Mouse (Mus musculus): Measurements from ENCODE around the gene Slc12a9. TPM values are rescaled to one million over a fixed set of nuclear protein-coding genes. Genes with fewer than 3 reads are reported as not detected.
"Not testable (repeated sequence)": the region's sequence is repeated elsewhere in the genome, so short reads cannot be mapped to it uniquely, and the experiment has no call there.

Slc12a9 gene
- total RNA-seq, 2 experiments from 2014 or later: 28.8 to 30.7 TPM

DNA sequence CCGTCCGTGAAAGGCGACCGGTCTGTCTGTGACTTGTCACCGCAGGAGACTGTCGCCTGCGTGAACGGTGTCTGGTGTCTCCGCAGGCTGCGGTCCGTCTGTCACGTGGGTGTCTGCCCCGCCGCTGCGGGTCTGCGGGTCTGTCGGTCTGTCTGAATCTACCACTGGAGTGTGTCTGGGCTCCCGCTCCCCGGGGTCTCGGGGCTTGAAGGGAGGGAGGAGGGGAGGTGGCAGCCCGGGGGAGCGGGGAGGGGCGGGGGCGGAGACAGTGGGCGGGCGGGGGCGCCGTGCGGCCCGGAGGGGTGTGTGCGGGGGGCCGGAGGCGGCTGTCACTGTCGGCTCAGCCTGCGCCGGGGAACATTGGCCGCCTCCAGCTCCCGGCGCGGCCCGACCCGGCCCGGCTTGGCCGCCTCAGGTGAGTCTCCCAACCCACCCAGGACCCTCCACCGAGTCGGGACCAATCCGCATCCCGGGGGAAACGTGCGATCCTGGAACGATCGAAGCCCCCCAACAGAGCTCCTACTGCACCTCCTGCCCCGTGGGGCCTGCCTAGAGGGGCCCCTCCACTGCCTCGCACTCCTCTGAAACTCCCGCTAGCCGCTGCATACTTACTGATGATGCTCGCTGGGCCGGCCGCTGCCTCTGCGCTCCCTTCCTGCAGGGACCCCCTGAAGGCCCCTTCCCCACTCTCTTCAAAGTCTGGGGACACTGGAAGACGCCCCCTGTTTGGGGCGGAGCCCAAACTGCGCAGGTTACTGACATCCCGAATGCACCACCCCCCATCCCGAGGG, 45.2 kb downstream of the Slc12a9 start:
- DNase-seq (ENCODE audit: low spot score in 2 of 2): peak; percentile 59 to 65

DNA sequence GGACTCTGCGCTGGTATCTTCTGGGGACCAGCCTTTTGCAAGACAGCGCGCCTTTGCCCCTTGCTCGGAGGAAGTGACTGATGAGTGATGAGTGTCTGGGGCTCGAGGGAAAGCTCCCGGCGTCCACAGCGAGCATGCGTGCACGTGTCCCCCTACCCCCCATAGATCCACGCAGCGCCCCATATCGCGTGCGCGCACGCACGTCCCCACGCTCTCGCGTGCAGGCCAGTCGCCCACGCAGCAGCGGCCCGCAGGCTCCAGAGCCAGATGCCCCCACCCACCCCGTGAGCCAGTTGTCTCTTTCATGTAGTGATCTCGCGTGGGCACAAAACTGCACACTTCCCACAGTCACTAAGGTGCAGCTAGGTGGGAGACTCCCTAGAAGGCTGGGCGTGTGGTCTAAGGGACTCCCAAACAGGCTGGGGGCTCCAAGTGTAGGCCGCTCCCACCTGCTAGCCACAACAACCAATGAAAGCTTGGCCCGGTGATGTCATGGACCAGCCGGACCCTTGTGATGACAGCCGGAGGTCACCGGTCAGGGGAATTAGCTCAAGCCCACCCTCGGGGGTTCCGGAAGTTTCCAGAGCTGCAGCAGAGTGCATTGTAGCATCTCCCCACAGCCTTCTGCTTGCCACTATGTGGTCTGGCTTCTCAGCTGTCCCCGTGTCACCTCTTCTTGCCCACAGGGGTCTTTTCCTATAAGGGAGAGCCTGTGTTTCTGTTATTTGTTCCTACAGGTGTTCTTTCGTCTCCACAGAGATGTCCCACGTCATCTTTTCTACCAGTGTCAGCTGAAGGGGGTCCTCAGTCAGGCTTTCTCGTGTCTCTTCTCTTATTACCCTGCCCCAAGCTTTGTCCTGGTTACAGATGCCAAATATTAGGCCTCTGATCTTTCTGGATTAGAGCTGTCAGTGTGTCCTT, 46.1 kb downstream of the Slc12a9 start, which contains the start of gene Ache:
TSS of gene Ache (plus strand) at position 488 of the 921 bp plus-strand sequence.
- DNase-seq (ENCODE audit: low spot score in 2 of 2): peak; percentile 63 to 73

DNA sequence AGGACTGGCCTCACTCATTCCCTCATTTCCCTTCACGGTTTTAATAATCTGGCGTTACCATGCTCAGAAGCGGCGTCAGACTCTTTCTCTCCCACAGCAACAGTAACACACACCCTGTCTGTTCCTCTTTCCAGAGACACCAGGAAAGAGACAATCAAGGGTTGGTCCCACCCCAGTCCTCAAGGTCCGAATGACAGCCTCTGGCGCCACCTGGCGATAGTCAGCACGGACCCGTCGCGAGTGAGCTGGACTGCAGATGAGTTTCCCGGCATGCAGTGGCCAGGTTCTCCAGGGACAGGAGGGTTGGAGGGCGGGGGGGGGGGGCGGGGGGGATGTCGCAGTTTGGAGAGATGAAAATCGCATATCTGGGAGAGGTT, 46.8 kb downstream of the Slc12a9 start:
- DNase-seq (ENCODE audit: low spot score in 2 of 2): peak; percentile 93 to 96

DNA sequence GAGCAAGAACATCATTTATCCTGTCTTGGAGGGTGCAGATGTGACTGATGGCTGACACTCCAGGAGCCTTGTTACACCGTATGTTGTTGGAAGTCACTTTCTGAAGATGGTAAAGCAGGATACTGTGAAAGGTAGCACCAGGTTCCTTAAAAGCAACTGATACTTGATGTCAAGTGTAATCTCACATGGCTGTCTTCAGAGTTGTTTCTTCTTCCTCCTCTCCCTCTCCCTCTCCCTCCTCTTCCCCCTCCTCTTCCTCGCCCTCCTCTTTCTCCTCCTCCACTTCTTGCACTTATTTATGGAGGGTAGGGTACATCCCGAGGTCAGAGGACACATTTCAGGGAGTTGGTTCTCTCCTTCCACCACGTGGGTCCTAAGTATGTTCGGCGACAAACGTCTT, 47.4 kb downstream of the Slc12a9 start:
- DNase-seq (ENCODE audit: low spot score in 2 of 2): no peak

DNA sequence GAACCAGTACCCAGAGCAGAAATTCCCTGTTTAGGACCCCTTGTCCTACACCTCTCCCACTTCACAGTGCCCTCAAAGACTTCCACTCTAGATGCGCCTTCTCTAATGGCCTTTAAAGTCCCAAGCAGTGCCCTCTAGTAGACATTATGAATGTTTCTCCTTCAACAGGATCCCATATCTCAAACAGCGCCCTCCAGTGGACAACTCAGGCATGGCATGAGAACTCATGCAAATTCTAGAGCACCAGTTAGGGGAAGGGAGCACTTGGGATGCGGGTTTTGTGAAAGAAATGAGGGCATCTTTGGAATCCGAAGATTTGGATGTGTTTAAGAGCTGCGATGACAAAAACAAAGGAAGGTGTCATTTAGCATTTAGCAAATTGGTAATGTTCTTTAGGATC, 48.4 kb downstream of the Slc12a9 start:
- DNase-seq (ENCODE audit: low spot score in 2 of 2): peak; percentile 71

DNA sequence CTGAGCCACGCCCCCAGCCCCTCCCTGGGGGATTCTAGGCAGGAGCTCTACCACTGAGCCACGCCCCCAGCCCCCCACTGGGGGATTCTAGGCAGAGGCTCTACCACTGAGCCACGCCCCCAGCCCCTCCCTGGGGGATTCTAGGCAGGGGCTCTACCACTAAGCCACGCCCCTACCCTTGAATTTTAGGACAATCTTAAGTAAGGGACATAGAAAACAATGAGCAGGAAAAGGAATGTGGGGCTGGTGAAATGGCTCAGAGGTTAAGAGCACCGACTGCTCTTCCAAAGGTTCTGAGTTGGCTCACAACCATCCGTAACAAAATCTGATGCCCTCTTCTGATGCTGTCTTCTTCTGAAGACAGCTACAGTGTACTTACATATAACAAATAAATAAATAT, 49.0 kb downstream of the Slc12a9 start:
- DNase-seq (ENCODE audit: low spot score in 2 of 2): not testable (repeated sequence)

DNA sequence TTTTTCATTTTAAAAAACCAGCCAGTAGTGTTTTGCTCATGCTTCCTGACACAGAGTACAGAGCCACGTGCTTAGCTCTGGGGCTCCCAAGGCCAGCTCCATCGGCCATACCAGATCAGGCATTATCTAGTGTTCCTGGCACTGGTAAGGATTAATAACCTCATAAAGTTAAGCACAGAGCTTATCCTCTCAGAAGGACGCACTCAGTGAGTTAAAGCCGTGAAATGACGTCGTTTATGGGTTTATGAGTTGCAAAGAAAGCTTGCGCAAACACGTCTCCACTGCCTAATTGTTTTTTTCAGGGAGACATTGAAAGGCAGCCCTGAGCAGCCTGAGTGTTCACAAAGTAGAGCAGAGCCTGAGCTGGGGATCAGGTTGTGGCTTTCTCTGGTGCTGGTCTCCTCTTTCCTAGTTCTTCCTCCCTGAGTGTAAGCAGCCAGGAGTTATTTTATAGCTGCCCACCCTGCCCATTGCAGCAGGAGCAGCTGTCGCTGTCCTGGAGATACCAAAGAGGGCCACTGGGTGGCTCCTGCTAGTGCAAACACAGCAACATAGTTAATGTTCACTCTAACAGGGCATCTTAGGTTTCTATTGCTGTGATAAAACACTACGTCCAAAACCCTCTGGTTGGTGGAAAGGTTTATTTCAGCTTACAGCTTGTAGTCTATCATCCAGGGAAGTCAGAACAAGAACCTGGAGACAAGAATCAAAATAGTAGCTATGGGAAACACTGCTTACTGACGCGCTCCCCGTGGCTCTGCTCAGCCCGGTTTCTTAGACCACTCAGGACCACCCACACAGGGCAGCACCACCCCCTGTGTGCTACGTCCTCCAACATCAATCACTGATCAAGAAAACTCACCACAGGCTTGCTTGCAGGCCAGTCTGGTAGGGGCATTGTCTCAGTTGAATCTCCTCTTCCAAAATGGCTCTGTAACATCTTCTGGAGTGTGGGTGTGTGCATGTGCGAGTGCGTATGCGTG, 55.7 kb downstream of the Slc12a9 start:
- peak in 1 of 2 experiments; percentile 53 for DNase-seq (ENCODE audit: low spot score in 2 of 2)

DNA sequence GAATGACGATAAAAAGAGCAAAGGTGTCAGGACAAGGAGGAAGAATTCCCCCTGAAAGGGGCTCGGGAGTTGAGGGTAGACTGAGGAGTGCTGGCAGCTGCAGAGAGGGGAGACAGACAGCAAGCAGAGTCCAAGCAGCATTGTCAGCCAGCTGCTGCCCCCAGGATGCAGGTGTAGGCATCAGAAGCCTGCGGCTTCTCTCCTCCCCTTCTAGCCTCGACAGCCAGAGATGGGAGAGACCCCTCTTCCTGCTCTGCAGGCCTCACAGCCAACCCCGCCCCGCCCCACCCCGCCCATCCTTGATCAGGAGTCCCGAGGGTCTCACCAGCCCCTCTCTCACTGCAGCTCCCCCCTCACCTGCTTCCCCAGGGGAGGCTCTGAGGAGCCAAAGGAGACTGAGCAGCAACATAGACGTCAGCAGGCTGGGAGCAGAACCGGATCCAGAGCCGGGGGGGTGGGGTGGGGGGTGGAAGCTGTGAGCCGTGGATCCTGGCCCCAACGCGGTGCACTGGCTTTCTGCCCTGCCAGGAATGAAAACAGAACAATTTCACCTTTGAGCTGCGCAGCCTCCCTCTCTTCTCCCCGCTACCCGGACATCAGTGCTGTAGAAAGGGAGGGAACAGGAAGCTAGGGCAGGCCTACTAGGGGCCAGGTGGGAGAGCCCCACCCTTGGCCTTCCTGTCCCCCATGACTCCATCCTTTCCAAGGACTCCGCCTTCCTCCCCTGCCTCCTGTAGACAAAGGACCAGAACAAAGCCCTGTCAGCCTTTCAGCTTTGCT, 65.1 kb downstream of the Slc12a9 start:
- DNase-seq (ENCODE audit: low spot score in 2 of 2): no peak

DNA sequence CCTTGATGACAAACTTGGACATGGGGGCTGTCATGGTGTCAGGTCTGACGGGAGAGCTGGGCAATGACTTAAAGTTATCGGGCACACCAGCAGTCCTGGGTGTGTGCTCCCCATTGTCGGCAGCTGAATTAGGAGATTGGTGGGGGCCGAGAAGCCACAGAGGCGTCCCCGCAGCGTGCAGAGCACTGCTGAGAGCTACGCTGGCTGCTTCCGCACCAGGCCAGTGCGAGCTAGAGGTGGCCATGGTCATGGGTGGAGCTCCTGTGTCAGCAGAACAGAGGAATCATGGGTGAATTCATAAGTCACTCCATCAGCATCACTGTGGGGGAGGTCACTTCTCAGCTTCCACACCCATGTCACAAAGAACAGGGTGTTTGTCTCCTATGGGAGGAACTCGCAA, 68.6 kb downstream of the Slc12a9 start:
- no peak for DNase-seq (ENCODE audit: low spot score in 2 of 2)

Small RNAs within 50 kb of the gene (microRNA-seq; reads per million reads assigned to microRNA genes)
- gene Mir7036: 1.6 to 2.7 reads per million in 2 experiments
- gene Mir8116: 0 to 0.59 reads per million in 2 experiments

Other genes with a start within 250 kb of the Slc12a9 start
- 1 to 10 TPM; 4.8 to 5.2 TPM for gene Trim56, start 217.4 kb downstream of the Slc12a9 start, total RNA-seq (2021)
- gene Muc3, start 184.3 kb downstream of the Slc12a9 start, total RNA-seq (2021): not detected
- gene Muc3a, start 121.2 kb downstream of the Slc12a9 start, total RNA-seq (2021): 1 to 10 TPM; 3.5 to 5.2 TPM
- 10 to 100 TPM; 93.0 to 97.4 TPM for gene Ache, start 46.1 kb downstream of the Slc12a9 start, total RNA-seq (2021)
- gene Ufsp1, start 39.0 kb downstream of the Slc12a9 start, total RNA-seq (2021): 10 to 100 TPM; 20.4 to 21.8 TPM
- 100 to 1,000 TPM; 188 to 191 TPM for gene Srrt, start 25.9 kb downstream of the Slc12a9 start, total RNA-seq (2021)
- gene Trip6, start 19.2 kb downstream of the Slc12a9 start, total RNA-seq (2021): 1 to 10 TPM; 6.2 to 7.7 TPM
- 1 to 10 TPM; 8.3 to 9.3 TPM for gene Ephb4, start 16.5 kb upstream of the Slc12a9 start, total RNA-seq (2021)
- gene Zan, start 143.5 kb upstream of the Slc12a9 start, total RNA-seq (2021): under 1 TPM; 0.36 to 0.43 TPM
- gene Pop7, start 168.9 kb upstream of the Slc12a9 start, total RNA-seq (2021): 10 to 100 TPM; 30.7 to 36.5 TPM
- 10 to 100 TPM; 40.2 to 50.4 TPM for gene Gigyf1, start 185.0 kb upstream of the Slc12a9 start, total RNA-seq (2021)
- not detected for gene Epo, start 199.6 kb upstream of the Slc12a9 start, total RNA-seq (2021)
- 100 to 1,000 TPM; 874 to 885 TPM for gene Gnb2, start 199.9 kb upstream of the Slc12a9 start, total RNA-seq (2021)
- gene Actl6b, start 219.9 kb upstream of the Slc12a9 start, total RNA-seq (2021): 100 to 1,000 TPM; 124 to 134 TPM
- 10 to 100 TPM; 22.4 to 23.0 TPM for gene Tfr2, start 236.2 kb upstream of the Slc12a9 start, total RNA-seq (2021)

Measured in layer of hippocampus, postnatal 10 days (tissue).